Mouse (Mus musculus): ENCODE data around the gene Slc25a22. TPM values are rescaled to one million over a fixed set of nuclear protein-coding genes. Genes with fewer than 3 reads are reported as not detected.

The Slc25a22 gene
- total RNA-seq, 2 experiments from 2014 or later, result 5.3 to 15.5 TPM

DNA sequence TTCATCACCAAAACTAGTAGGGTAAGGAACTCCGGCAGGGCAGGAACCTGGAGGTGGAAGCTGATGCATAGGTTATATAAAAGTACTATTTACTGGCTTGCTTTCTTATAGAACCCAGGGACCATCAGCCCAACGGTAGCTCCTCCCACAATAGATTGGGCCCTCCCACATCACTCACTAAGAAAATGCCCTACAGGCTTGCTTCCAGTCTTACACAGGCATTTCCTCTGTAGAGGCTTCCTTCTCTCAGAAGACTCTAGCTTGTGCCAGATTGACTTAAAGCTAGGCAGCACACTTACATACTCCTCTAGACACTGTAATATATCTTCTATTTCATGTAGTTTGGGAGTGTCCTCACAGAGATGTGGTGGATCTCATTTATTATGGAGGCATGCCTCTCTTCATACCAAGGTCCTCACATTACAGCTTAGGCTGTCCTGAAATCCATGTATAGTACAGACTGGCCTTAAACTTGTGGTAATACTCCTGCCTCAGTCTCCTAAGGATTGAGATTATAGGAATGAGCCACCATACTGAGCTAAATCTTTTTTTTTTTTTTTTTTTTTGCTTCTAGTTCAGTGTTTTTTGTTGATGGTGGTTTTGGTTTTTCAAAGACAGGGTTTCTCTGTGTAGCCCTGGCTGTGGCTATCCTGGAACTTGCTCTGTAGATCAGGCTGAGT, 49.7 kb downstream of the Slc25a22 start:
- ATAC-seq (replicated peaks; ENCODE audit: poor library complexity), result 0 out of 2 replicates have a peak, but pooled peaks have one; percentile 13

DNA sequence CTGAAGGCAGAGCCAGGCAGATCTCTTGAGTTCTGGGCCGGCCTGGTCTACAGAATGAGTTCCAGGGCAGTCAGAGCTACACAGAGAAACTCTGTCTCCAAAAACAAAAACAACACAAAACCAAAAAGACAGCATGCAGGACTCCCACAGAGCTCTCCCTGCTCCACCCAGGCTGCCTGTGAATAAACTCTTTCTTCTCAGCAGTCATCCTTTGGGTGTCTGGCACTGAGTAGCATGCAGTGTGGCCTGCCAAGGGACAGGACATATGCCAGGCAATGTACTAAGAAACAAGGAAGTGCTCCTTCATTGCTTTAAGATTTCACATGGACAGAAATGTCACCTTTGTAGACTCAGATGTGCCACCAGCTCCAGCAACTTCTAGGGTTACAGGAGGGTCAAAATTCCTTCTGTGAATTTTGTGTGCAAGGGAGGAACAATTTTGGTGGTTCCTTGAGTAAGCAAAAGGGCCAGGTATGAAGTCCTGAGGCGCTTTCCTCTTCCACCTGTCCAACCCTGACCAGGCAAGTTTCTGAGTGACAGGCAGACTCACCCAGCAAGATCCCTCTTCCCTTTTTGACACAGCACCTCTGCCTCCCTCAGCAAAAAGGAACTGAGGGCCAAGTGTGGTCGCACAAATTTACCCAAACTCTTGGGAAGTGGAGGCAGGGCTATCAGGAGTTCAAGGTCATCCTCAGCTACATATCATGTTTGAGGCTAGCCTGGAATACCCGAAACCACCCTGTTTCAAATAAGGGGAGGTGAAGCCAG, 56.4 kb downstream of the Slc25a22 start:
- peak; percentile 30 for ATAC-seq (replicated peaks; ENCODE audit: poor library complexity)

Other genes starting within 250 kb of the Slc25a22 start
- gene Hras, start 243.9 kb downstream of the Slc25a22 start, total RNA-seq (2015), result 30.5 and 40.6 TPM in 2 replicates
- 19.9 and 23.7 TPM in 2 replicates for gene Hras, start 243.9 kb downstream of the Slc25a22 start, total RNA-seq (2017)
- gene Lrrc56, start 243.7 kb downstream of the Slc25a22 start, total RNA-seq (2015), result 0.39 and 0.84 TPM in 2 replicates
- 0.50 and 3.4 TPM in 2 replicates for gene Lrrc56, start 243.7 kb downstream of the Slc25a22 start, total RNA-seq (2017)
- gene Lmntd2, start 223.8 kb downstream of the Slc25a22 start, total RNA-seq (2015), result 0.20 and 0.89 TPM in 2 replicates
- 0.10 TPM in 1 of 2 replicates, not detected in the other for gene Lmntd2, start 223.8 kb downstream of the Slc25a22 start, total RNA-seq (2017)
- gene Rassf7, start 222.0 kb downstream of the Slc25a22 start, total RNA-seq (2015), result 3.2 and 4.3 TPM in 2 replicates
- gene Rassf7, start 222.0 kb downstream of the Slc25a22 start, total RNA-seq (2017), result 2.2 and 6.6 TPM in 2 replicates
- gene Phrf1, start 209.1 kb downstream of the Slc25a22 start, total RNA-seq (2015), result 51.0 and 53.0 TPM in 2 replicates
- 60.4 and 62.2 TPM in 2 replicates for gene Phrf1, start 209.1 kb downstream of the Slc25a22 start, total RNA-seq (2017)
- gene Irf7, start 171.4 kb downstream of the Slc25a22 start, total RNA-seq (2015), result 2.4 and 3.0 TPM in 2 replicates
- gene Irf7, start 171.4 kb downstream of the Slc25a22 start, total RNA-seq (2017), result 2.9 and 4.7 TPM in 2 replicates
- gene Cdhr5, start 161.1 kb downstream of the Slc25a22 start, total RNA-seq (2015), result not detected in 2 replicates
- gene Cdhr5, start 161.1 kb downstream of the Slc25a22 start, total RNA-seq (2017), result not detected in 2 replicates
- not detected in 2 replicates for gene Sct, start 158.8 kb downstream of the Slc25a22 start, total RNA-seq (2015)
- not detected in 2 replicates for gene Sct, start 158.8 kb downstream of the Slc25a22 start, total RNA-seq (2017)
- gene Drd4, start 145.9 kb downstream of the Slc25a22 start, total RNA-seq (2015), result not detected in 2 replicates
- gene Drd4, start 145.9 kb downstream of the Slc25a22 start, total RNA-seq (2017), result not detected in 2 replicates
- gene Deaf1, start 110.2 kb downstream of the Slc25a22 start, total RNA-seq (2015), result 33.6 and 33.7 TPM in 2 replicates
- gene Deaf1, start 110.2 kb downstream of the Slc25a22 start, total RNA-seq (2017), result 19.8 and 23.0 TPM in 2 replicates
- gene Tmem80, start 110.2 kb downstream of the Slc25a22 start, total RNA-seq (2015), result 11.1 and 11.7 TPM in 2 replicates
- 9.1 and 9.2 TPM in 2 replicates for gene Tmem80, start 110.2 kb downstream of the Slc25a22 start, total RNA-seq (2017)
- gene Eps8l2, start 99.0 kb downstream of the Slc25a22 start, total RNA-seq (2015), result 0.67 TPM in 1 of 2 replicates, not detected in the other
- gene Eps8l2, start 99.0 kb downstream of the Slc25a22 start, total RNA-seq (2017), result not detected in 2 replicates
- gene Taldo1, start 45.7 kb downstream of the Slc25a22 start, total RNA-seq (2015), result 103 and 117 TPM in 2 replicates
- 508 and 513 TPM in 2 replicates for gene Taldo1, start 45.7 kb downstream of the Slc25a22 start, total RNA-seq (2017)
- gene Gatd1, start 23.8 kb downstream of the Slc25a22 start, total RNA-seq (2015), result 21.9 and 25.9 TPM in 2 replicates
- 13.5 and 16.3 TPM in 2 replicates for gene Gatd1, start 23.8 kb downstream of the Slc25a22 start, total RNA-seq (2017)
- not detected in 2 replicates for gene Cend1, start 8.4 kb downstream of the Slc25a22 start, total RNA-seq (2015)
- gene Cend1, start 8.4 kb downstream of the Slc25a22 start, total RNA-seq (2017), result not detected in 2 replicates
- gene Pidd1, start 6.1 kb upstream of the Slc25a22 start, total RNA-seq (2015), result 14.2 and 14.4 TPM in 2 replicates
- 9.7 and 11.2 TPM in 2 replicates for gene Pidd1, start 6.1 kb upstream of the Slc25a22 start, total RNA-seq (2017)
- 2,968 and 3,129 TPM in 2 replicates for gene Rplp2, start 9.5 kb upstream of the Slc25a22 start, total RNA-seq (2015)
- 2,070 and 2,265 TPM in 2 replicates for gene Rplp2, start 9.5 kb upstream of the Slc25a22 start, total RNA-seq (2017)
- 44.5 and 44.9 TPM in 2 replicates for gene Pnpla2, start 17.3 kb upstream of the Slc25a22 start, total RNA-seq (2015)
- 15.6 and 20.1 TPM in 2 replicates for gene Pnpla2, start 17.3 kb upstream of the Slc25a22 start, total RNA-seq (2017)
- gene Cracr2b, start 23.2 kb upstream of the Slc25a22 start, total RNA-seq (2015), result 8.6 and 8.9 TPM in 2 replicates
- gene Cracr2b, start 23.2 kb upstream of the Slc25a22 start, total RNA-seq (2017), result 11.4 and 16.6 TPM in 2 replicates
- 11.0 and 14.7 TPM in 2 replicates for gene Cd151, start 29.5 kb upstream of the Slc25a22 start, total RNA-seq (2015)
- gene Cd151, start 29.5 kb upstream of the Slc25a22 start, total RNA-seq (2017), result 14.5 and 22.1 TPM in 2 replicates
- gene Polr2l, start 37.2 kb upstream of the Slc25a22 start, total RNA-seq (2015), result 31.3 and 40.2 TPM in 2 replicates
- gene Polr2l, start 37.2 kb upstream of the Slc25a22 start, total RNA-seq (2017), result 45.0 and 46.7 TPM in 2 replicates
- gene Tspan4, start 37.3 kb upstream of the Slc25a22 start, total RNA-seq (2015), result 18.3 and 23.9 TPM in 2 replicates
- gene Tspan4, start 37.3 kb upstream of the Slc25a22 start, total RNA-seq (2017), result 38.2 and 39.1 TPM in 2 replicates
- gene Chid1, start 102.0 kb upstream of the Slc25a22 start, total RNA-seq (2015), result 5.8 and 6.3 TPM in 2 replicates
- 31.2 and 38.7 TPM in 2 replicates for gene Chid1, start 102.0 kb upstream of the Slc25a22 start, total RNA-seq (2017)
- gene Ap2a2, start 124.3 kb upstream of the Slc25a22 start, total RNA-seq (2015), result 18.3 and 20.0 TPM in 2 replicates
- 23.4 and 23.6 TPM in 2 replicates for gene Ap2a2, start 124.3 kb upstream of the Slc25a22 start, total RNA-seq (2017)
- 0.37 and 0.77 TPM in 2 replicates for gene Muc6, start 217.4 kb upstream of the Slc25a22 start, total RNA-seq (2015)
- 0.08 and 0.10 TPM in 2 replicates for gene Muc6, start 217.4 kb upstream of the Slc25a22 start, total RNA-seq (2017)